Mouse (Mus musculus) adrenal gland, adult 8-10 months (tissue): ENCODE measurements at regions not wholly inside any gene's neighbourhood (a gene's known extent, or its start where the extent isn't known, plus 50 kb on each side); places are given as distances from the start of the nearest gene placed in this dataset.

Experiments used
- DNase-seq: peaks from one replicate; pipeline ENCODE4 v3.0.0; 2022

DNA sequence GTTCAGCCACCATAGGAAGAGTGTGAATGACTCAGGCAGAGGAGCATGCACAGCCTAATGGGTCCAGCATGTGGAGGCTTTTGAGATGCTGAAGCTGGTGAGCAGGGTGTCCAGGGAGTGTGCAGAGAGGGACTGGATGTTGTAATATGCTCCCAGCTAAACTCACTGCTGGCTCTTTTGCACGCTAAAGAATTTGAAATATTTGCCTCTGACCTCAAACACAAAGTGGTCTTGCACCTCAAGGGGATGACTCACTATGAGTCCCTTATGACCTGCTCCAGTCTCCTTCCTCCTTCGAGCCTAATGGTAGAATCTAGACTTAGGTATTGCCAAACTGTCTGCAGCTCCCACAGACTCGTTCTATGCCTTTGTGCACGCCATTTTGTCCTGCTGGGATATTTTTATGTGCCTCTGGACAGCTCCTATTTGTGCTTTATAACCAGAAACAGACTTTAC, 55.0 kb upstream of the Slit3 start:
- no peak for DNase-seq

DNA sequence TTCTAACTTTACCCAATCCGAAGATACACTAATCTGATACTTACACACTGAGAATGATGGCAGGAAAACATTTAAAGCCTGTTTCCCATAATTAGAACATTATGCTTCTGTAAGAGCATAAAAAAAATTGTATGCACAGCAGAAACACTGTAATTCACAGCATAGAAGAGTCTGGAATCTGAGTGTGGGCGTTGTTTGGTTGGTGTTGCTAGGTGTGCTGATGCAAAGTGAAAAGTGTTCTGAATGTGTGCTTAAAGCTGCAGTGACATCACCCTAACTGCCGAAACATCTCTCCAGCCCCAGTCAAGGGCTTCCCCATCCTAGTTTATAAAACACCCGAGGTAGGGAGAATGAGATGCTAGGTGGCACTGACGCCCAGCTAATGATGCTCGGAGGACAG, 63.2 kb upstream of the Slit3 start:
- no peak for DNase-seq

DNA sequence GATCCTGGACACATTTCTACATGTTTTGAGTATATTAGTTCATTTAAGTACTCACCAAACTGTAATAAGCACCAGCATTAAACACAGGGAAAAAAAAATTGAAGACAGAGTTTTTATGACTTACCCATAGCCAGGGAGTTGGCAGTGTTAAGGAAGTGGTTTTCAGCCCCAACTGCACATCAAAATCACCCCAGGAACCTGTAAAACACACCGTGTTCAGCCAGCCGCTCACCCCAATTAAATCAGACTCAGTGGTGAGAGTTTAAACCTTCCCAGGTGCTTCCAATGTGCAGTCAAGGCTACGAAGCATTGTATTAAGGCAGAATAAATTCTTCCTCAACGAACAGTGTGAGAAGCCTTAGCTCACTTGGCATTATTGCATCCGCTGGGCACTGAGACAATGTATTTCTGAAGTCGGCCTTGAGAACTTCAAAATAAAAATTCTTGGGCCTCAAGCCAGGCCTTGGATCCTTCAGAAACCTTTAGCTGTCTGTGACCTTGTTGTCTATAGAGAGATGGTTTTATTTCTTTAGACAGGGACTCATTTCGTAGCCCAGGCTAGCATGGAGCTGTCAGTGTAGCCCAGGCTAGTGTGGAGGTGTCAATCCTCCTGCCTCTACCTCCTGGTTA, 65.4 kb upstream of the Slit3 start:
- peak; percentile 52 for DNase-seq

DNA sequence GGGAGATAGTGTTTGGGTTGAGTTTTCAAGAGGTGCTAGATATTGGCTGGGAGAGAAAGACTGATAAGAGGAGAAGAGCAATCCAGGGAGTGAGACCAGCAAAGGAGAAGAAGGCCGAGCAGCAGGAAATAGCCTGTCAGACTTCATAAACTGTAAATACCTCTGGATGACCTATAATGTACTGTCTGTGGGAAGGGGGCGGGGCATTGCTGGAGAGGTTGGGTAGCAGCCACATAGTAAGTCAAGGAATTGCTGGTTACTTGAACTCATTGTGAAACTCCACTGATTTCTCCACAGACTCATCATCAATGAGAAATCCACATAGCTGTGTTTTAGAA, 67.4 kb upstream of the Slit3 start:
- DNase-seq = no peak

DNA sequence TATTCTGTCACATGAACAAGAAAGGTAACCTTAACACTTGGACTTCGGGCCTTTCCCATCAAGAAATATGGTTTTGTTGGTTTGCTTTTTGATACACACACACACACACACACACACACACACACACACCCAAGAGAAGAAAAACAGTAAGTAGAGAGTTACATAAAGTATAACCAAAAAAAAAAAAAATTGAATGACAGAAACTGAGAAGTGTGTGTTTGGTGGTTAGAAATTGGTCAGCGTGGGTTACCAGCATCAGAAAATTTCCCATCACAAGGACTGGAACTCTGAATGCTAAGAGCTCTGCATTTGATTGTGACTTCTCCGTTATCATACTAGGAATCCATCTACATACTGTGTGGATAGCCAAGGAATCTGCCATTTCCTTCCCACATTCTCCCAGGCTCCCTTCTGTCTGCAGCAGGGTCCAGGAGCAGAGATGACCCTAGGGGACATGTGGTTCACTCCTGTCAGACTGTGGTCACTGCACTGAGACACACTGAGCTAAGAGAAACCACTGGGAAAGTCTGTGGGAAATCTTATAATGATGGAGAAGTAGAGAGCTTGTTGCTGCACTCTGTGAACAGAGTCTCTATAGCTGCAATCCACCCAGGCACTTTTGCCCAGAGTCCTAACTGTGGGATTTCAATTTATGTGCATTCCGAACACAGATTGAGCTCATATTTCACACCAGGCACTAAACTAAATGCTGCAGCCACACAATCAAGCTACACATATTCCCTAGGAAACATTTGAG, 68.0 kb upstream of the Slit3 start:
- DNase-seq = no peak

DNA sequence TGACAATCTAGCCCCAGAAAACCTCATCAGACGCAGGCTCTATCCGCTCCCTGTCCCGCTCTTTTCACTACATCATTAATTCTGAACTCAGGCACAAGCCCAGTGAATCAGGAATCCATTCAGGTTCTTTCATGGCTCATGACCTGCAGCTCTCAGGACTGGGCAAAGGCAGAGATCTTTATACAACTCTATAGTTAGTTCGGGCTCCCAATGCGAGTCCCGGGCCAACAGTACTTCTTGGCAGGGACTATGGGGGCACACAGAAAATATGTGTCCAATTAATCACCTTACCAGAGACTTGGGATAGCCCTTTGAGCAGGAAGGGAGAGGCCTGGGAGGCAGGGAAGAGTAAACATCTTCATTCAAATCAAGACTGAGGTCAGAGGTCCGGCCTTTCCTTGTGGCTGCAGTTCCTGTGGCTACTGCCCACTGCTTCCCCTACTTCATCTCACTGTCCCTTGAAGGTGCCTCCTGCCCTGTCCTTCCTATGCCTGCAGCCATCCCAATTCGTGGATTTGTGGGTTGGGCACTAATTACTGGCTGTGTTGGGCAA, 71.3 kb upstream of the Slit3 start:
- peak; percentile 5 for DNase-seq

DNA sequence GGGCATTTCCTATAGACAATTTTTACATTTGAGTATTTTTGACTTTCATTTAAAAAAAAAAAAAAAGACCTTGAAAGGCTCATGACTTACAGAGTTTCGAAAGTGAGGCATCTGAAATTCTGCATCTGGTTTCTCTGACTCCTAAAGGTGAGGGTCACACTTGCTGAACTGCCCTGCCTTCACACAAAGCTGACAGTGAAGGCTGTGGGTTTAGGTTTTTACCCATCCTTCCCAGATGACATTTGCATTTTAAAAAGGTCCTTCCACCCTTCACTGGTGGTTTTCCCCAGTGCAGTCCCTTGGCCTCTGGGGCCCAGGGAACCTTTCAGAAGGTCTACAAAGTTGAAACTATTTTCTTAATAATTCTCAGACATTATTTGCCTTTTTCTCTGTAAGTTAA, 76.4 kb upstream of the Slit3 start:
- DNase-seq = no peak

DNA sequence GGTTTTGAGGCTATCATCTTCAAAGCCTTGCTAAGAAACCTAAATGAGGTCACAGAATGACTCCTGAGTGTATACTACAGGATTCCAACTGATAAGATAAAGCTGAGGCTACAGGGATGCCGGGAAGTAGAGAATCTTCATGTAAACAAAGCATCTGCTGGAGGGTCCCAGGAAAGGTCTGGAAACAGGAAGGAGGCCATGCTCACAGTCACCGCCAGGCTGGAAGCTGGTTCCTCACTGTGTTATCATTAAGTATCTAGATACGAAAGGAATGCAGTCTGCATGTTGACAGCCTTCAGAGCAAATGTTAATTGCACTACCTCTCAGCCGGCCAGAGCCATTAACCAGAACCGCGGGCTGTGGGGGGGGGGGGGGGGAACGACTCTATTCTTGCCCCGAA, 96.6 kb upstream of the Slit3 start:
- no peak for DNase-seq

DNA sequence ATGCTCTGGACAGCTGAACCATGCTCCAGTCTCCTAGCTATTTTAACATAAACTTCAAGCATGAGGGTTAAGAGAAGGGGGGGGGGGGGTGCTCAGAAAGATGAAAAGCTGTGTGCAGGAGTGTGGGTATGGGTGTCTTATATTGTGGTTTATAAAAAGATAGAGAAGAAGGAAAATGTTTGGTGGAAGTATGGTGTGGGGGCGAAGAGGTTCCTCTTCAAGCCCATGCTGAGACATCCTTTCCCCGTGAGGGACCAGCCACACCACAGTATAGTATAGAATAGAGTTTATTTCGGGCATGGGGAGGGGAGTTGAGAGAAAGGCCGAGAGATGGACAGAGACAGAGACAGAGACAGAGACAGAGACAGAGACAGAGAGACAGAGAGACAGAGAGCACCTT, 97.2 kb upstream of the Slit3 start:
- DNase-seq = no peak

DNA sequence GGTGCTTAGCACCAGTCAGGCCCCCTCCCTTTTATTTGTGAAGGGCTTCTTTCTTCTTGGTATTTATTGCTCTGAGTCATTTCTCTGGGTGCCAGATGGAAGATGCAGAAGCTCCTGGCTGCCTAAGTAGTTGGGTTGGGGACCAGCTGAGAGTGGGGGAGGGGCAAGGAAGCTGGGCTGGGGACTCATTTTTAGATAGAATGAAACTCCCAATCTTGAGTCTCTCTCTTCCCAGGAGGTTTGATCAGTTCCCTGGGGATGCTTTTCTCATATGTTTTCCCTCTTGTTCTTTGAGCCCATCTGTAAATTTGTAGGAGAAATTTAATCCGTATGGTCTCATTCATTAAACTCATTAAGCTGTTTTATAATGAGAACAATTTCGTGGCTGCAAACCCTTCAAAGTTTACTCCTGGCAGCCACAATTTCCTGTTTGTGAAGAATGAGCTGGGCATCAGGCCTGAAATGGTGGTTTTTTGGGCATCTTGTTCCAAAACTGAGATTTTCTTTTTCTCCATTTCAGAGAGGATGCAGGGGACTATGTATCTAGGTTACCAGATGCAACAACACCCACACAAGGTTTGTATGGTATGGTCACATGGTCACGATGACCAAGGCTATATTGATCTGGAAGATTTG, 98.9 kb upstream of the Slit3 start:
- no peak for DNase-seq

DNA sequence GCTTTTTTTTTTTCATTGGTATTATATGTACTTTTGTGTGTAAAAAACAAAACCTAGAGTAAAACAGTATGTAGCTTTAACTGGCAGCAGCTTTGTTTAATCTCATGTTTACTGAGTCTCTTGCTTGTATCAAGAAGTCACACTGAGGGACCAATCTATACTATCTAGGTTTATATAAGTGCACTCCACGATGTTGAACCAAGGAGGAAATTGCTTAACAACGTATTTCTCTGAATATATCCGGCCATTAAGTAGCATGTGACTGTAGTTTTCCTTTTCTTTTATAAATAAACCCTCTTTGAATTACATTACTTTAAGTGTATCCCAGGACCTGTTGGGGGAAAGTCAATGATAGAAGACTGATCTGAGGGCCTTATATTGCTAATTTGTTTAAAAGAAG, 104.0 kb upstream of the Slit3 start:
- DNase-seq = no peak

DNA sequence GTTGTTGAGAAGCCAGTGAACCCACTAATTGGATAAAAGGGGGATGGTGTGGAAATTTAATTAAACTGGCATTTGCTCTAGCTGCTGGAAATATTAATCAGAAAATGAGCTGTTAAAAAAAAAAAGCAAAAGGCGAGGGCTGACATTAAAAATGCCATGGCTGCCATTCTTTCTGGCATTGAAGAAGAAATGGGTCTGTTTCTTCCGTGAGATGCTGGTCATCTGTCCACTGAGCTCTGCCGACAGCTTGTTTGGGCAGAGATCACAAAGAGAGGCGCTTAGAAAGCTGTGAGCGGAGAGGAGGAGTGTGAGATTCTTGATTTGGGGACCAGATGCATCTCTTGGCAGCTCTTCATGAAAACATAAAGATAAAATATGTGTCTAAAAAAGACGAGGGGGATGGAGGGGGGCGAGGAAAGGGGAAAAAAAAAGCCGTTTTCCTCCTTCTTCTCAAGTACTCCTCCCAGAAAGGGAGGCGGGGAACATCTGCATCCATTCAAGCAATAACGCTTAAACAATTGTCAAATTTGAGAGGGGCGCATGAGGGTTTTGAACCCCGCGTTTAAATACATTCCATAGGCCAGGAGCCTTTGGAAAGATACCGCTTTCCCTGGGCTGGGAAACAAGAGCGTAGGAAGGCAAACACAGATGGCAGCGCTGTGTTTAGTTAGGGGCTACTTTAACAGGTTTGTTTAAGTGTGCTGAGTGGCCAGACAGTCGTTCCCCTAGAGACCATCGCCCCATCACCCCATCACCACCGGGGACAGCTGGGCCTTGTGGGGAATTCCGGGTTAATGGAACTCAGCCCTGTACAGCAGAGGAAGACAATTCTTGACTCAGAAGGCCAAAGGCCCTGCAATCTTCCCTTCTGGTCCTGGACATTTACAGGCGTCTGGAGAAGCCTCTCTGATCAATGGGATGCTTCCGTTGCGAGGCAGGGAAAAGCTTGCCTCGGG, 109.2 kb upstream of the Slit3 start:
- DNase-seq = no peak

DNA sequence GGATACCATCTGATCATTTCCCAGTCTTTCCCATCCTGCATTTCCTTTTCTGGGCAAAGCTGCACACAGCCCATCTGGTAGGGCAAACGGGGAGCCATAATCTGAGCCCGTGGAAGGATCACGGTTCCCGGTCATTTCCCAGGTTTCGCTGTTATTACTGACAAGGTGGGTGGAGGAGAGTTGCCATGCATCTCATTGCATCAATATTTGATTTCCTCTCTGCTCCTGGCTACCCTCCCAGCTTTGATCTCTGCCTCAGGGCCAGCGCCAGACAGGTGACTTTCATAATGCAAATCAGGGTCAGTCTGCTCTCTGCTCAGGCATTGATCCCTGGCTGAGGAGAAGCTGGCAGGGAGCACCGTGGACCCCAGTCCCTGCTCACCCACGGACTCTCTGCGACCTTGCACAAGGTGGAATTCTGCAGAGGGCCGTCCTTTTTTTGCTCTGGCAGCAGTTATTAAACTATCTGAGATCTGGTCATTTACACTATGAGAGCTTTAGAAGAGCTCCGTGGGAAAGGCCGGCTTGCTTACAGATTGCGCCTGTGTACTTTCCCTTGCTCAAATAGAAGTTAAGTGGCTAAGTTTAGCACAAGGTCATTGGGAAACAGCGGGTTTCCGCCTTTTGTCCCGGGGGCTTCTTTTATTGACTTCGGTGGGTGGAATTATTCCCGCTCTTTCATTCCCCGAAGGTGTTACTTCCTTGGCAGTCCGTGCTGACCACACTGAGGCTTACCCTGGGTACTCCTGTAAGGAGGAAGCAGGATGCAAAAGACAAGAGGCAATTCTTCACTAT, 114.1 kb upstream of the Slit3 start:
- no peak for DNase-seq

DNA sequence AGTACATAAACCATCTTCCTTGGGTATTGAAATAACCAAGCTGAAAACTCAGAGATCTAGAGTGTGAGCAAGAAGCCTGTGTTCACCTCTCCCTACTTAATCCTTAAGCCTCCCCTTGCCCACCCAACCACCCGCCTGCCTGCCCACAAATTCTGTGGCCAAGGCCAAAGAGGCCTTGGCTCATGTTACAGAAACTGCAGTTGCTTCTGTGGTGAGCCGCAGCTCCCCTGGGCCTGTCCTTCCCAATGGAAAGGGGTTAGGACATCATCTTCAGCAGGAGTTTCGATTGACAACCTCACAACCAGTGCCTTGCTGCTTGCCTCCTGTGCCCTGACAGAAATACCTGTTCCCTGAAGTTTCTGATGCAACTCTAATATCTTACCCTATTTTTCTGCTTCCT, 115.9 kb upstream of the Slit3 start:
- DNase-seq = no peak

DNA sequence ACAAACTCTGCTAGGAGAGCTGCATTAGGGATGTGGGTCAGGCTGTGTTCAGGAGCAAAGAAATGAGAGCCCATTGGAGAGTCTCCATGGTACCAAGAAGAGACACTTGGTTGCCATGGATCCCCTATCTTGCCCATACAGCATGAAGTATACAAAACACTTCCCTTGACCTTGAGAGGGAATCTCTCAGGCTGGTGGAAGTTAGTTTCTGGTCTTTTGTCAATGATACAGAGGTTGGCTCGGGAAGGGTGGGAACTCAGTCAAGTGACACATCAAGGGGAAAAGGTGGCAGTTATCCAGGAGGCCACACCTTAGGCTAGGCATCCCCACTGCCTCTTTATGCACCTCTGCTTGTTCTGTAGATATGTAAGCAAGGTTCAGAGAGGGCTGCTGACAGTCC, 116.6 kb upstream of the Slit3 start:
- no peak for DNase-seq

DNA sequence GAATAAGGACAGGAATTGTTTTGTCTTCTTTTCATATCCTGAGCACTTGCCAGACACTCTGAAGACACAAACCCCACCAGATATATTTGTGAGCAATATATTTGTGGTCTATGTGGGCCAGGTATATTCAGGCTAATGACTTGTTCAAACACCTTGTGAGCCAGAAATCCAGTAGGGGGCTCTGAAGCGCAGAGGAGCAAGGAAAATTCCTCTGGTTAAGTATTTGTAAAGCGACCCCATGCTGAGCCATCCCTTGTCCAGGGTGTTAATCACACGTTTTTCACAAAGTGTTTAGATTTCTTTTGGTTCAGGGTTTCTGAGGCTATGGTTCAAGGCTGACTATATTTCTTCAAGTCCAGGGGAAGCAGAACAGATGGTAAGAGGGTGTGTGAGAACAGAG, 117.1 kb upstream of the Slit3 start:
- no peak for DNase-seq

DNA sequence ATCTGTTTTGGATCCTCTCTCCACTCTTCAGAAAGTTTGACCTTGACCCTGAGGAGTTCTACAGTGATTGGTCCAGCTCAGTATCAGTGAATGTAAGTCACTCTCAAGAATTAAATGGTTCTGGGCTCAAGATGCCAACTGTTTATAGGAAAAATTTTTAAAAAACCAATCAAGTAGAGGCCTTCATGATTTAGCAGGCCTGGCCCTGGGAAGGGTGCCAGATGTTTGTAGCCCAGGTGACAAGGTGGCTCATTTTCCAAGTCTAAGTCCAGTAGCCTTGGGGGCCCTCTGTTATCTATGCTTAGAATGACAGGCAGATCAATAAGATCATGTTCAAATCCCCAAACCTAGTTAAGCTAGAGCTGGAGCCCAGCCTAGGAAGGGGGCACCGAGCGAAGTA, 123.1 kb upstream of the Slit3 start:
- DNase-seq = no peak

DNA sequence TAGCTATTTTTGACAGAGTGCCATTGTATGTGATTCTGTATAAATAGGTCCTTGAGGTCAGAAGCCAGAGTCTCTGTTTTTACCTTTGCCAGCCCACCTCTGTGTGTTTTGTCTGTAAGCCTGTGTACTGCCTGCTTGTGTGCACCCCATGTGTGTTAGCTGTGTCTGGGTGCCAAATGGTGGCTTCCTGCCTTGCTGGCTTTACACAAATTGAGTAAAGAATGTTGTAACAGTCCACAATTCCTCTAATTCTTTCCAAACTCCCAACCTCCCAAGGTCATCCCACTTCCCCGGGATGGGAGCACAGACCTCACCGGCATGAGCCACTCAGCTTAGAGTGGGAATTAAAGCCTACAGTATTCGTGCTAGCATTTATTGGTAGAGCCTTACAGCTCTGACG, 125.5 kb upstream of the Slit3 start:
- no peak for DNase-seq

DNA sequence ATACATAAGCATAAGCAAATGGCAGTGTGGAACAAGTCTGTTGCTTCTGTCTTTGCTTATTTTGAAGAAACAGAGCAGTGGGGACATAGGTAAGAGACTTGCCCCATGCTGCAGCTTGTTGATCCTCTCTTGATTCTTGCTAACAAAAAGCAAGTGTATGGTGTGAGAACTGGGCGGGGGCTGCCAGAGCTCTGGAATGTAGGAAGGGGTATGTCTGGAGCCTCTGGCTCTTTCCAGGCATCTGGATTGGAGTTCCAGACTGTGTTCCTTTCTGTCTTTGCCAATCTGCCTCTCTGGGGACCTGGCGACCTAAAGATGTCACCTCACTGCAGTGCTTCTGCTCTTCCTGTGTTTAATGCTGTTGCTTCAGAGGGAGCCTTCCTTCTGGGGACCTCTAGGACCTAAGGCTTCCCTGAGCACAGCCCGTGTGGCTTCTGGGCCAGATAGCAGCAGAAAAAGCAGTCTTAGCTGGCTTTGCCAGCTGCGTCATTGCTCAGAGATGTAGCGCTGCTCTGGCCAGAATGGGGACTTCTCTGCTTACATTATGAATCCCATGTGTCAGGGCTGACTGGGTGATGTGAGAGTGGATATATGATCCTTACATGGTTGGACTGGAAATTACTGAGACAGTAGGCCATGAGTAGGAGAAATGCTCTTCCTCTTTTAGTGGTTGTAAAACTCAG, 138.1 kb upstream of the Slit3 start:
- DNase-seq = no peak

DNA sequence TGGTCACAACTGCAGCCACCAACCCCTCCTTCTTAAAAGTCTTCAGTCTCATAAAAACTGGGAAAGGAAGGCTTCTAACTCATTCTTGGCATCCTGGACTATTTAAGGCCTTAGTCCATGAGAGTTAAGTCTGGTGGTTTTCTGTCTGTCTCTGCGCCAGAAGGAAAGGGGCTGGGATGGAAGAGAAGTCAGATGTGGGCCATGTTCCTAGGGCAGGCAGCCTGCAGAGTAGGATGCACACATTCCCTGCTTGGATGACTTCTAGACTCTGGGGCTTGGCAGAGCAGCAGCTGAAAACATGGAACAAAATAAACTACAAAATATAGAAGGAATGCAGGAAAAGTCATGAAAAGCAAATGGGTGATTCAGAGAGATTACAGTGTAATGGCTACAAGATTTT, 140.8 kb upstream of the Slit3 start:
- DNase-seq = no peak

DNA sequence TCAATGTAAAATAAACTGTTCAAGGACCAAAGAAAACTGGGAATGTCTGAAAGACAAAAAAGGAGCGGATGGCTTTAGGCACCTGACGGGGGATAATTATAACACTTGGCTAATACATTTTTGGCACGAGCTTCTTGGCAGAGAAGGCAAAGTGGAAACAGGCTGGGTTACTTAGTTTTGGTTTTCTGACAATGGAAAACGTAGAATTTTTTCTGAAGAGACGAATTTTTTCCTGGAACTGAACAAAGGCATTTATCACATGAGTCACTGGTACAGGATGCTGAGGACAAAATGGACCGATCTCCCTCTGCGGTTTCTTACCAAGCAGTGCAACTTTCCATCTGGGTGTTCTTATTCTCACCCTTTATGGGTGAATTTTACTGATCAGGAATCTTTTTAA, 143.2 kb upstream of the Slit3 start:
- no peak for DNase-seq
